Mouse (Mus musculus) embryo, embryonic 9.5 days (tissue): ENCODE results near the gene Rgs11.
A peak's percentile ranks its signal among the peaks of the same experiment; 100 is the strongest.
"Not testable (repeated sequence)": the region's sequence is repeated elsewhere in the genome, so short reads cannot be mapped to it uniquely, and the experiment has no call there.

Experiments used
- DNase-seq: peaks from one replicate; pipeline ENCODE4 v3.0.0-alpha.2; 2017; ENCODE audit errors: extremely low spot score

The Rgs11 gene

DNA sequence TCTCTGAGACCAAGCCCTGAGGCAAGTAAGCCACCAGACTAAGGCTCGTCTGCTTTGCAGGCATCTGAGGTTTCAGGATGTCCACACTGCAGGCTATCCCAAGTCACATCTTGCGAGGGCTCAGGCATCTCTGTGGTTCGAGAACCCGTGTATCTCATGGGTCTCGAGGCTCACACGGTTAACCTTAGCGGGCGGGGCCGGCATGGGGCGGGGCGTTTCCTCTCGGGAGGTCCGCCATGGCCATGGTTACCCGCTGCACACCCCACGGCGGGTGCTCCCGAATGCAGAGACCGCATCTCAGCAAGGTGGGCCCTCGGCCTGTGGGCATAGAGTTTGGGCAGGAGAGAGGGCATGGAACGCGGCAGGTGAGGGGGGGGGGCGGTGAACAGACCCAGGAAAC lies at the start of gene Rgs11:
Gene Rgs11, plus strand, starts transcription at position 215 of the 400 bp plus-strand sequence.
- DNase-seq: no peak

DNA sequence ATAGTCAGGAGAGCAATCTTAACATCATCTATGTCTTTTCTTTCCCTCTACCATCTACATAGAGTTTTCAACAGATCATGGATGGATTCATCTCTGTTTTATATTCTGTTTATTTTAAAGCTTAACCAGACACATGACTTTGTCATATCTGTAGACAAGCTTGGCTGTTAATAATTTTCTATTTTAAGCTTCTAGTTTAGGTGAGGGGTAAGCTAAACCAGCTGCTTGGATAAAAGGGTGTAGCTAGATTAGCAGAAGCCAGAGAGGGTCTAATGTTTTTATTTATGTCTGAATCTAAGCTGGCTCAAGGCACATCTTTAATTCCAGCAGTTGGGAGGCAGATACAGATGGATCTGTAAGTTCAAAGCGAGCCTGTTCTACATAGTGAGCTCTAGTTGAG lies 40.0 kb upstream of the Rgs11 start:
- DNase-seq: no peak

DNA sequence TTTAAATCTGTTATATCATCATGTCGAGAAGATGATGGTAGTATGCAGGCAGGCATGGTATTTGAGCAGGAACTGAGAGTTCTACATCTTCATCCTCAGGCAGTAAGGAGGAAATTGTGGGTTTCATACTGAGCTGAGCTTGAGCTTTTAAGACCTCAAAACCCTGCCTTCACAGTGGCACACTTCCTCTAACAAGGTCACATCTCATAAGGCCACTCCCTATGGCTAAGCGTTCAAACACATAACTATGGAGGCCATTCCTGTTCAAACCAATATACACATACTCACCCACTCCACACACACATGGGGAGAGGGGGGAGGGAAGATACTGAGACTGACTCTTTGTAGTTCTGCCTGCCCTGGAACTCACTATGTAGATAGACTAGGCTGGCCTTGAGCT lies 34.7 kb upstream of the Rgs11 start:
- no peak for DNase-seq

DNA sequence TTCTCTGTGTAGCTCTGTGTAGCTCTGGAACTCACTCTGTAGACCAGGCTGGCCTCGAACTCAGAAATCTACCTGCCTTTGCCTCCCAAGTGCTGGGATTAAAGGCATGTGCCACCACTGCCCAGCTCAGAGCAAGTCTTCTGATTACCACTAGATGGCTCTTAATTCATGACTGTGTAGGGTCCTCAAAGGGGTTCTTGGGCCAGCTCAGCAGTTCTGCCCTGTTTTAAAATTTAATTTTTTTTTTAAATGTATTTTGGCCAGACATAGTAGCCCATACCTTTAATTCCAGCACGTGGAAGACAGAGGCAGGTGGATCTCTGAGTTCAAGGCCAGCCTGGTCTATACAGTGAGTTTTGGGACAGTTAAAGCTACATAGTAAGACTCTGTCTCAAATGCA lies 27.5 kb upstream of the Rgs11 start:
- DNase-seq: not testable (repeated sequence)

DNA sequence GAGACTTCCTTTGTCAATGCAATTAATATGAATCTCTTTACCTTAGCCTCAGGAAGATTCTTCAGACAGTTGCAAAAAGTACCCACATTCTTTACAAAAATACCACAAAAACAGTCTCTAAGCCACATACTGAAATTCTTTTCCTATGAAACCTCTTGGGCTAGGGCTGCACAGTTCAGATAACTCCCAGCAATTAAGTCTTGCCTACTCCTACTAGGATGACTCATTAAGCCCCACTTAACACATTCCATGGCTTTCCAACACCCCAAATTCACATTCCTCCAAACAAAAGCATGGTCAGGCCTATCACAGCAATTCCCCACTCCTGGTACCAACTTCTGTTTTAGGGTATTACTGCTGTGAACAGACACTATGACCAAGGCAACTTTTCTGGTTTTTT lies 24.1 kb upstream of the Rgs11 start:
- DNase-seq: no peak

DNA sequence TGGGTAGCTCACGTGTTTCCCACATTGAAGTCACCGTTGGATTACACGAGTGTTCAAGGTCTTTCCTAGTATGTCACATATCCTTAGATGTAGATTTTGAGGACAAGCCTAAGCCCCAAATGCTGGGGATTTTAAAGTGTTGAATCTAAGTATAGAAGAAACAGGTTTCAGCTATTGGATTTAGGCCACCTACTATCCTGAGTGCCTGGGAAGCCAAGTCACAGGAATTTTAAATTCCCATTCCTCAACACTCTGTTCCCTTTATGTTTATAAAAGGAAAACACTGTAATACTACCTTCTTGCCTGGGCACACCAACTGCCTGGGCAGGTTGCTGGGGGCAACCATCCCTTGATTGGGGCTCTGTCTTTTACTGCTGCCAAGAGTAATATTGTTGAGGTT lies 21.6 kb upstream of the Rgs11 start:
- no peak for DNase-seq

DNA sequence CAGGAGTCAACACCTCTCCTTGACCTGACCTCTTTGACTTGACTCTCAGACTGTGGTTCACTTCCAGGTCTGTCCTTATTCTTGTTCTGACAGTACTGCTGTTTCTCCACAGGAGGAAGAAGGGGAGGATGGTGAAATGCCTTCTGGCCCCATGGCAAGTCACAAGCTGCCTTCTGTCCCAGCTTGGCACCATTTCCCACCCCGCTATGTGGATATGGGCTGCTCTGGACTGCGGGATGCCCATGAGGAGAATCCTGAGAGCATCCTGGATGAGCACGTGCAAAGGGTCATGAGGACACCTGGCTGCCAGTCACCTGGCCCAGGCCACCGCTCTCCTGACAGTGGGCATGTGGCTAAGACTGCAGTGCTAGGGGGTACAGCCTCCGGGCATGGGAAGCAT lies 15.2 kb upstream of the Rgs11 start:
- DNase-seq: no peak

DNA sequence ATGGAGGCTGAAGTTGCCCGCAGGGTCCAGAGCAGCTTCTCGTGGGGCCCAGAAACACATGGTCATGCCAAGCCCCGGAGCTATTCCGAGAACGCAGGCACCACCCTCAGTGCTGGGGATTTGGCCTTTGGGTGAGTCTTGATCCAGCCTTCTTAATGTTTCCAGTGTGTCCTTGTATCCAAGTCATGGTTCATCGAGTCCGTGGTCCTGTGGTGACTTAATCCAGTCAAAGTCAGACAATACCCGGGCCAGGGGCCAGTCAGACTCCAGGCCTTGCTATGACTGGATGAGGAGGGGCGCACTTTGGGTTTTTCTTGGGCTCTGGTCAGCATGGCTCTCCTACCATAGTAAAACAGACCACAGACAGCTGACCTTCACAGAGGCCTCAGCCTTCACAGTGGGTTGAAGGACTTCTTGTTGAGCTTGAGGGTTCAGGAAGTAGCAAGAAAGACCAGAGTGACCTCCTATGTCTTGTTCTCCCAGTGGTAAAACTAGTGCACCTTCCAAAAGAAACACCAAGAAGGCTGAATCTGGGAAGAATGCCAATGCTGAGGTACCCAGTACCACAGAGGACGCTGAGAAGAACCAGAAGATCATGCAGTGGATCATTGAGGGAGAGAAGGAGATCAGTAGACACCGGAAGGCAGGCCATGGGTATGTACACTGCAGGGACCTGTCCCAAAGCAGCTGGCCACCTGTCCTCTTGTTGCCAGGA lies 14.5 kb upstream of the Rgs11 start:
- DNase-seq: no peak

DNA sequence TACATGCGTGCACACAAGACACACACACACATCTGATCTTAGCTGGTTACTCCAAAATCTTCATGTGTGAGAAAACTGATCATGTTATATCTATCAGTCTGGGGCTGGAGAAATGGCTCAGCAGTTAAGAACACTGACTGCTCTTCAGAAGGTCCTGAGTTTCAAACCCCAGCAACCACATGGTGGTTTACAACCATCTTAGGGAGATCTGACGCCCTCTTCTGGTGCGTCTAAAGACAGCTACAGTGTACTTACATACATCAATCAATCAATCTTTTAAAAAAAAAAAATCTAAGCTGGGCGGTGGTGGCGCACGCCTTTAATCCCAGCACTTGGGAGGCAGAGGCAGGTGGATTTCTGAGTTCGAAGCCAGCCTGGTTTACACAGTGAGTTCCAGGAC lies 11.3 kb upstream of the Rgs11 start:
- not testable (repeated sequence) for DNase-seq

DNA sequence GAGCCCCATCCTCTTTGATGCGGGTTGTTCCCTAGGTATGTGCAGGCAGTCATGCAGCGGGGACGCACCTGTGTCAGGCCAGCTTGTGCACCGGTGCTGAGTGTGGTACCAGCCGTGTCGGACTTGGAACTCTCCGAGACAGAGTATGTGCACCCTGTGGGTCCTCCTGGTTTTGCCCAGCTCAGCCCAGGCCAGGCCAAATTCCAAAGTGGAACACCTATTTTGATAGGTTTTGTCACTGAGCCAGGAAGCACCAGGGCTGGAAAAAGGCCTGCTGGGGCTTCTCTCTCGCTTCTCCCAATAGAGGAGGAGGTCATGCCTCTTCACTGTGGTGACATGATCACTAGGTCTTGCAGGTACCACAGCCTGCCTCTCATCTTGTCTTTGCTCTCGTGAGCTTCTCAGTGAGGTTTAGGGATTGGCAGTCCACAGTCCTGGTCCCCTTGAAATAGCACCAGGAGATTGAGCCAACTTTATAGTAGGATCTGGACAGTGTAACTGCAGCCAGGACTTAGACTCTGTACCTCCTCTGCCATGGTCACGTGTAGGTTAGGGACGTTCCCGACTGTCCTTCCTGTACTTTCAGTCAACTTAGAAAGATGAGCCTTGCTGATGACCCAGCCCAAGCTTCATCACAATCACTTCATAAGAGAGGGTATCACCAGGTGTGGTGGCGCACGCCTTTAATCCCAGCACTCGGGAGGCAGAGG lies 10.1 kb upstream of the Rgs11 start:
- no peak for DNase-seq

DNA sequence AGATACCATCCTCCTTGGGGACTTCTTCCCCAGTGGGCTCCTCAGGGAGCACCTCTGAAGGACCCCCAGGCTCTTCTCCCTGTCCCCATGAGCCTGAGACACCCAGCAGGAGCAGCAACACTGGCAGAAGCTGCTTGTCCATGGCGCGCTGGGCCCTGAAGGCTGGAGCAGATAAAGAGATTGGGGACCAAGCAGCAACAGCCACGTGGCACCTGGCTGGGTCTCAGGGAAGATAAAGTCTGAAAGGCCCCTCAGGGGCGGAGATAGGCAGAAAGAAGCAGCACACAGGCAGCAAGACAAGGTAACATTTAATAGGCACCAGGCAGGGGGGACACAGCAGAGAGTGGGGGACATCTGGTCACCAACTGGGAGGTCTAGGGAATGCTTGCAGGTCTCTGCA lies 3.9 kb upstream of the Rgs11 start, which contains the start of gene Pdia2:
Gene Pdia2, minus strand, starts transcription at position 196 of the 400 bp plus-strand sequence.
- DNase-seq: no peak

DNA sequence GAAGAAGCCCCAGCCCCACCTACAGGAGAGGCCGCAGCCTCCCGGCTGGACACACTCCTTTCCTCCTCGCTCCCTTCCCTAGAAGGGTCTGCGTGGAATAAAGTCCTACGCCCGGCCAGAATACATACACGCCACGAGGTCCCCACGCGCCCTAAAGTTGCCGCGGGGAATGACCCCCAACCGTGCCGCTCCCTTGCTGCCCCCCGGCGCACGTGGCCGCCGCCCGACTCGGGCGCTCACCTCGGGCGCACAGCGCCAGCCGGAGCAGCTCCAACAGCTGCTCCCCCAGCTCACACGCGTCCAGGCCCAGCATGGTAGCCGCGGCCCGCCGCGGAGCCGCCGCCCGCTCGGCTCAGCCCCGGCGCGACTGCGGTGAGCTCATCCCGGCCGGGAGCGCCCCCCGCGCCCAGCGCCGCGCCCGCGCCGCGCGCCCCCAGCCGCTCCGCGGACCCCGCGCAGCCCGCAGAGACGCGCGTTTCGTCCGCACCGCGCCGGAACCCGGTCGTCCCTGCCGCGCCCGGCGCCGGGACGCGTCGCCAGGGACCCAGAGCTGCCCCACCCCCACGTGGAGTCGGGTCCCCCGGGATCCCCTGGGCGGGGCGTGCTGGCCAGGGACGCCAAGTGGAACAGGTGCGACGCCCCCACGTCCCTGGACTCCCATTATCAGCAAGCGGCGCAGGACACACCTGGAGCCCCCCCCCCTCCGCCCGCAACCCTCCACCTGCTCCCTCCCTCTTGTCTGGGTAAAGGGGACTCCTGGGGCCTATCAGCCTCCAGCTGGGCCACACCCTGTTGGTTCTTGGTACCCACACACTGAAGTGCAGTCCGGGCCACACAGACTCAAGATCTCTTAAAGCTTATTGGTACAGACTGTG lies 1.7 kb upstream of the Rgs11 start:
- peak; percentile 35 for DNase-seq

DNA sequence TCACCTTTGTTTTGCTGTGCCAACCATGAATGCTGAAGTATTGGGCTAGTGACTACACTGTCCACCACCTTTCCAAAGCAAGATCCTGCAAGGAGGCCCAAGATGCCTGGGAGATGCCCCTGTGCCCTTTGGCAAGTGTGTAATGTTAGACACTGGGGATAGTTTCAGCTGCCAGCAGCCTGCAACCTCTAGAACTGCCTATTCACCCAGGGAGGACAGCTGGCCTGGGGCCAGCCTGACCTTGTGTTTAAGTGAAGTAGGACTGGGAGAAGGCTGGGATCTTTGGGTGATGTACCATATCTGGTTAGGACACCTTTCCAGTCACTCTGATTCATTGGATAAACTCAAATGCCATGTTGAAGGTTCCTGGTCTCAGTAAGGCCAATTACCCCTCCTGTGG lies 753 bp upstream of the Rgs11 start:
- no peak for DNase-seq

DNA sequence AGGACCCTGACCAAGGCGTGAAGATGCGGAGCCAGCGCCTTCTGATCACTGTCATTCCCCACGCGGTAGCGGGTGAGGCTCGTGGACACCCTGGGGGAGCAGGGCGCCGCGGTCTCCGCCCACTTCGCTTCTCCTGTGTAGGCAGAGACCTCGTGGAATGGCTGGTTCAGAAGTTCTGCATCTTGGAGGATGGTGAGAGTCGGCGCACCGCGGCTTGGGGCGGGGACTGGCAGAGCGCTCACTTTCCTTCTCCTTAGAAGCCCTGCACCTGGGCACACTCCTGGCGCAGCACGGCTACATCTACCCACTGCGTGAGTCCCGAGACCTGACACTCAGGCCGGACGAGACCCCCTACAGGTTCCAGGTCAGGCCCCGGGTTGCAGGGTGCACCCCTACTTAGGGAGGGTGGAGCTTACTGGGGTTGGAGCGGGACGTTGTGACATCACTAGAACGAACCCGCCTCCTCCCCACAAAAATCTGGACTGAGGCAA lies 615 bp downstream of the Rgs11 start:
- peak; percentile 26 for DNase-seq

DNA sequence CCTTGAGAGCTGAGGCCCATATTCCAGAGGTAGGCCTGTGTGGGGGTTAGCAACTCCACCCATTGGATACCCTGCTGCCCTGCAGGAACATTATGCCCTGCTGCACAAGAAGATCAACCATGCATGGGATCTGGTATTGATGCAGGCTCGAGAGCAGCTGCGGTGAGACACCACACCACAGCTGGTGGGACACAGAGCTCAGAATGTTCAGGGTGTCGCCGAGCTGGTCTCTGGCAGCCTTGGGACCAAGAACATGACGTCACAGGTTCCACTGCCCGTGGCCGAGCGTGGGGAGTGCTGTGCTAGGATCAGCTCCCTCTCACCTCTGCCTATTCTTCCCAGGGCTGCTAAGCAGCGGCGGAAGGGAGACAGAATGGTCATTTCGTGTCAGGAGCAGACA lies 2.0 kb downstream of the Rgs11 start:
- DNase-seq: no peak

DNA sequence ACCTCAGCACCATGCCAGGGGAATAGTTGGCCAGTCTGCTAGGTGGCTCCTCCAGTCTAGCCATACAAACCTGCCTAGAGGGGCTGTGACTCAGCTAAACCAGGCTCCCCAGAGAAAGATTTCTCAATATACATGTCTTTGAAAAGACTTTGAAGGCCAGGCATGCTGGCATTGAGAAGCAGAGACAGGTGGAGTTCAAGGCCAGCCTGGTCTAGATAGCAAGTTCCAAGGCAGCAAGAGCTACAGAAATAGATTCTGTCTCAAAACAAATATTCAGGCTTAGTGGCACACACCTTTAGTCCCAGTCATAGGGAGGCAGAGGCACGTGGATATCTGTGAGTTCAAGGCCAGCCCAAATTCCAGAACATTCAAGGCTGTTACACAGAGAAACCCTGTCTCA lies 3.6 kb downstream of the Rgs11 start:
- DNase-seq: no peak

DNA sequence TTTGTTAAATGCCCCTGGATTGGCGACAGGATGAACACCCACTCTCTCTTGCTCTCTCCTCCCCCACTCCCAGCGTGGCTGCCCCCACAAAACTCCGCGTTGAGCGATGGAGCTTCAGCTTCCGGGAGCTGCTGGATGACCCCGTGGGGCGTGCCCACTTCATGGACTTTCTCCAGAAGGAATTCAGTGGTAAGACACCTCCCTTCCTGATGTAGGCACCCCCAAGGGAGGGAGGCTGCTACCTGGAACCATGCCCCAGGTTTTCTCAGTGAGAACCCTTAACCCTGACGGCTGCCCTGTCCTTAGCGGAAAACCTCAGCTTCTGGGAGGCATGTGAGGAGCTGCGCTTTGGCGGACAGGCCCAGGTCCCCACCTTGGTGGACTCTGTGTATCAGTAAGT lies 4.9 kb downstream of the Rgs11 start, which contains the start of gene Arhgdig:
Gene Arhgdig, minus strand, starts transcription at position 101 of the 400 bp plus-strand sequence.
- DNase-seq: no peak

DNA sequence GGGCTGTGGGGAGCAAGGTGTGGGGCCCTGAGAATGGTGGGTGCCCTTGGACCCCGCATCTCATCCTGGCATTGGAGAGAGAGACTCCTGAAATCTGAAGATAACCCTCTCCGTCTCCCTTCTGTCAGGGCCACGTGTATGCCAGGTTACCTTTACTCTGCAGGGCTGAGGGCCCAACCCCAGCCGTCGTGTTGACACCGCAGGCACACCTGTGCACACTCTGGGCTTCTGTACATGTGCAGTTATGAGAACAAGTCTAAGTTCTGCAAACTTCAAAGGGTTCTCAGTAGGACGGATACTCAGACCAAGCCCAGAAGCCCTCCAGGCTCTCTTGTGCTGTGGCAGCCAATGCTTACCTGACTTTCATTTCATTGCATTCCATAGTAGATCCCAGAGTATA lies 9.5 kb downstream of the Rgs11 start:
- DNase-seq: no peak

DNA sequence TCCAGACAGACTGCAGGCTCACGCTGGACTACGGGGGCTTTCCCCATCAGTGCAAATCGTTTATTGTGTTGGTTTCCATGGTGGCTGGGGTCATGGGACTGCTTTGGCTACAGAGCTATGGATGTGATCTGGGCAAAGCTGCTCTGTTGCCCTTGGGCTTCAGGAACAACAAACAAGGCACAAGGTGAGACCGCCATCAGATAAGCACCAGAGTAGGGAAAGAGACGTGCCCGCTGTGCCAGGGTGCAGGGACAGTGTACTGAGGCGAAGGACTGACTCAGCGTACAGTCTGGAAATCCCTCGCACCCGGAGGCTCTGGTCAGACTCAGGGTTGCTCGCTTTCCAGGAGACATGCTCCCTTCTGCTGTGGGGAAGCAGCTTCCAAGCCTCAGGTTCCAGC lies 9.9 kb downstream of the Rgs11 start:
- DNase-seq: no peak

DNA sequence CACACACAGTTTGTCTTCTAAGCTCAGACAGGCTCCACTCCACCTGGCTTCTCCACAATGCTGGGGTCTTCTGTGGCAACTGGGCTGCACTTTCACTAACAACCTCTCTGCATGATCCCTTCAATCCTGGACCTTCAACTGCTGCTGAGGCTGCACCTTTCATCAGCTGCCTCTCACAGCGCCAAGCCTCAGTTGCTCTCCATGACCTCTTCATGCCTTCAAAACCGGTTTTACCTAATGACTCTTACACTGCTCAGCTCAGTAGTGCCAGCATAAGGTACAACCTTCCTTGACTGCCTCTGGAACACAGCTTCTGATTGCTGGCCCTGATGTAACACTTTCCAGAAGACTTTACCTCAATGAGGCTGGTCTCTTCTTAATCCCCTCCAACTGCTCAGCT lies 18.8 kb downstream of the Rgs11 start:
- DNase-seq: no peak

DNA sequence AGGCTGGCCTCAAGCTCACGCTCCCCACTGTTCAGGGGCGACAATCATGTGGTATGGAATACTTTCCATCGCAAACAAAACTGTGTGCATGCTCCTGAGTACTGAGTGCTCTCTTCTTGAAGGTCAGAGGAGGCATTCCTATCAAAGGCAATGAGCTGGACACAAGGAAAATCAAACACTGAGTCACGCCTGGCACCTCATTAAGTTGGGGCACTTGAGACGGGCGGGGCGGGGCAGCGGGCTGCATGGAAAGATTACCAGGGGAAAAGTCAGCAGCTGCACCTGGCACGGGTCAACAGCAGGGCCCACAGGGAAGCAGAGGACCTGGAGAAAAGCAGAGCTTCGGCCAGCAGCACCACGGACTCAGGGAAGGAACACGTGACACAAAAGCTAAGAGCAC lies 22.4 kb downstream of the Rgs11 start:
- no peak for DNase-seq

DNA sequence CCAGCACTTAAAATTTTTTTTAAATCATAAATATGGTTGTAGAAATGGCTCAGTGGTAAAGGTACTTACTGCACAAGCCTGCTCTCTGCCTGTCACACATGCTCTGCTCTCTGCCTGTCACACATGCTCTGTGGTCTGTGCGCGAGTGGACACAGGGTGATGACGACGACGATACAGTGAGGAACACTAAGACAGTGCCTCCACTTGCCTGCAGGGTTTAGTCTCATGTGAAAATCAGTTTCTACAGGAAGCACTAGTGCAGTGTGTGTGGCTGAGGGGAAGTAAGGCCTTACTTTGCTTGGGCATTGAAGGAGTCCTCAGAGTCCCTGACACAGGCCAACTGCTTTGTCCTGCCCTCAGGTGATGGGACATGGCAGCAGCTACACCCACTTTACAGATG lies 27.0 kb downstream of the Rgs11 start:
- DNase-seq: no peak
